Mouse (Mus musculus) hindbrain, embryonic 12.5 days (tissue): ENCODE measurements around the gene Ppfia3. TPM values are rescaled to one million over a fixed set of nuclear protein-coding genes. Genes with fewer than 3 reads are reported as not detected.

Experiments used
- ATAC-seq: fragments of 200-750 bp; cut with Nextera tagmentation; 2 replicates; pipeline ENCODE4 v1.8.0; 2017; ENCODE audit warnings: moderate TSS enrichment; ENCODE audit not compliant: low FRiP score
- H3K27ac ChIP-seq: fragments of 300-500 bp; sonication (generic); 2 replicates; pipeline ENCODE4 v1.5.1; 2016; ENCODE audit warnings: mild to moderate bottlenecking
- H3K27me3 ChIP-seq: fragments of 300-500 bp; sonication (generic); 2 replicates; pipeline ENCODE4 v1.6.1; 2016; ENCODE audit warnings: mild to moderate bottlenecking
- H3K36me3 ChIP-seq: fragments of 300-500 bp; sonication (generic); 2 replicates; pipeline ENCODE4 v1.6.1; 2016; ENCODE audit warnings: mild to moderate bottlenecking
- H3K4me1 ChIP-seq: fragments of 300-500 bp; sonication (generic); 2 replicates; pipeline ENCODE4 v1.6.1; 2016
- H3K4me2 ChIP-seq: fragments of 300-500 bp; sonication (generic); replicated peaks from 2 replicates; pipeline ENCODE4 v1.6.1; 2016; ENCODE audit warnings: mild to moderate bottlenecking
- H3K4me3 ChIP-seq: fragments of 300-500 bp; sonication (generic); 2 replicates; pipeline ENCODE4 v1.5.1; 2016; ENCODE audit warnings: mild to moderate bottlenecking
- H3K9ac ChIP-seq: fragments of 300-500 bp; sonication (generic); 2 replicates; pipeline ENCODE4 v1.6.1; 2016; ENCODE audit warnings: mild to moderate bottlenecking, moderate library complexity
- H3K9me3 ChIP-seq: fragments of 300-500 bp; sonication (generic); replicated peaks from 2 replicates; pipeline ENCODE4 v1.6.1; 2016; ENCODE audit warnings: mild to moderate bottlenecking
- WGBS: fragments of 180-500 bp; shearing (Covaris S2); methylation state at CpG from one replicate; pipeline ENCODE4 v1.1.7; 2016; 5-methylcytosine and 5-hydroxymethylcytosine counted together
- polyA plus RNA-seq: library from polyadenylated mRNA; unstranded; fragments of >200 nt; fragmentation: Nextera tagmentation; extraction: Ambion mirVana; gene quantifications from 2 replicates; pipeline ENCODE4 v1.2.1, GENCODE M21; 2016

The Ppfia3 gene
- polyA plus RNA-seq, 1 experiment from 2014 or later = 15.6 TPM

DNA sequence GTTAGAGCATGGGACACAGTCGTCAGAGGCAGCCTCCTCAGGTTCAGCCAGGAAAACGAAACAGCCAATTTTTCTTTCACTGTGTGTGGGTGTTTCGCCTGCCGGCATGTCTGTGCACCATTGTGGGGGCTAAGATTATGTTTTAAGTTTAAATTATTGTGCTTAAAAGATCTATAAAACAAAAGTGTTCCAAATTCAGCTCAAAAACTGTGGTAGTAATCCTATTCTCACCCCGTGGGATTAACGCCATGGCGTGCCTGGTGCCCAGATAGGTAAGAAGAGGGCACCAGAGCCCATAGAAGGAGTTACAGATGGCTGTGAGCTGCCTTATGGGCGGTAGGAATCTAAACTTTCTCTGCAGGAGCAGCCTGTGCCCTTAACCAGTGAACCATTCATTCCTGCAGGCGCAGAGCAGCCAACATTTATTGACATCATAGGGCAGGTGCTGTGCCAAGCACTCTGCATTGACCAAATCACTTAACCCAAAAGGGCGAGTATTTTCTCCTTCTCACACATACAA, 51.6 kb downstream of the Ppfia3 start:
- Histone ChIP-seq H3K9ac (no peak overlapping the region), H3K36me3 (no peaks in the 10 kb centered on the region), H3K27ac (no peak overlapping the region), H3K4me3 (no peak overlapping the region), H3K4me1 (peaks cover 18% of the 10 kb centered on the region), H3K9me3 (no peaks in the 10 kb centered on the region), H3K27me3 (no peaks in the 10 kb centered on the region), H3K4me2 (no peak overlapping the region)
- 86% methylated on average over 10 of the region's 10 CpGs for whole genome bisulfite sequencing
- ATAC-seq = no peak

DNA sequence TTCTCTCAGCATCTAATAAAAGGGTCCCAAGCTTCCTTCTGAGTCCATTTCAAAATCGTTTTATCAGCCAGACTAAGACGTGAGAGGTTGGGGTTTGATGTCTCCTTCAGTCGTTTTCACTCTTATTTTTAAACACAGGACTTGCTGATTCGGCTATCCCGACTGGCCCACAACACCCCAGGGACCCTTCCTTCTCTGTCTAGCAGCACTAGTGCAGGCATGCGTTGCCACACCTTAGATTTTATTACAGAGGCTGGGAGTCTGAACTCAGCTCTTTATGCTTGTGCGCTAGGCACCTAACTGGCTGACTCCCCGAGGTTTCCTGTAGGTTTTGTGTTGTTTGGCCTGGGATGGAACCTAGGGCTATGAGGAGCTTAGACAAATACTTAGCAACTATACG, 53.3 kb downstream of the Ppfia3 start:
- H3K4me2 ChIP-seq = peak overlapping the region; percentile 21; the same call in 1 of the 2 replicates
- no peak overlapping the region for H3K9ac ChIP-seq
- WGBS = 31% methylated on average over 9 of the region's 9 CpGs
- ATAC-seq = no peak
- no peaks in the 10 kb centered on the region for H3K36me3 ChIP-seq
- no peaks in the 10 kb centered on the region for H3K9me3 ChIP-seq
- no peak overlapping the region for H3K4me3 ChIP-seq
- peak overlapping the region; percentile 52 for H3K27ac ChIP-seq
- H3K27me3 ChIP-seq = no peaks in the 10 kb centered on the region
- H3K4me1 ChIP-seq = peaks cover 18% of the 10 kb centered on the region

DNA sequence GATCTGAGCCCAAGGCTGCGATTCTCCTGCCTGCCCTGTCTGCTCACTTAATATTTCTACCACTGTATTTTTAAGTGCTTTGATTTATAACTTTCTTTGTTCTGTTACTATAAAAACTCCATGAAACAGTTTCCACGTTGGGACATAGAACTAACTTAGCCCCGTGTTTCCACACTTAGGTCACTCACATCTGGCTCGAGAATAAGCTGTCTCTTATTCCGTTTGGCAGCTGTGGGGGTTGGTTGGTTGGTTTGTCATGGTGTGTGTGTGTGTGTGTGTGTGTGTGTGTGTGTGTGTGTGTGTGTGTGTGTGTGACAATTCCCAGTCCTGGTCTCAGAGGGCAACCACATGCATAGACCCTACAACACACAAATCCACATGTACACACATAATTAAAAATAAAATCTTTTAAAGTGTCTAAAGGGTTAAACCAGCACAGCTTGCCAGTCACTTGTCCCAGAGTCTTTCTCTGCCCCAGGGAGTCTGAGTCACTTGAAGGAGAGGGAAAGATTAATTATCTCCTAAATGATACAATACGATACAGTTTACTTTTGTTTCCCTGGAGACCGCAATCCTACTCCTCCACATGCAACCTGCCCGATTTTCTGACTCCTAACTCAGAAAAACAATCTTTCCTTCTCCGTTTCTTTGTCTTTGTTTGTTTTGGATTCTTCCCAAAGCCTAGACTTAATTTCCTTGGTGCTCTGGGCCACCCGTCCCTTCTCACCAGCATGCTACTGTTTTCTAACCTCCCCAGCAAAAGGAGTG, 53.9 kb downstream of the Ppfia3 start:
- Histone ChIP-seq H3K9ac (no peak overlapping the region), H3K4me1 (peaks cover 18% of the 10 kb centered on the region), H3K27me3 (no peaks in the 10 kb centered on the region), H3K4me3 (no peak overlapping the region), H3K27ac (peak overlapping the region; percentile 52), H3K4me2 (no peak overlapping the region), H3K36me3 (no peaks in the 10 kb centered on the region), H3K9me3 (no peaks in the 10 kb centered on the region)
- WGBS = 19% methylated on average over 10 of the region's 10 CpGs
- ATAC-seq = no peak

DNA sequence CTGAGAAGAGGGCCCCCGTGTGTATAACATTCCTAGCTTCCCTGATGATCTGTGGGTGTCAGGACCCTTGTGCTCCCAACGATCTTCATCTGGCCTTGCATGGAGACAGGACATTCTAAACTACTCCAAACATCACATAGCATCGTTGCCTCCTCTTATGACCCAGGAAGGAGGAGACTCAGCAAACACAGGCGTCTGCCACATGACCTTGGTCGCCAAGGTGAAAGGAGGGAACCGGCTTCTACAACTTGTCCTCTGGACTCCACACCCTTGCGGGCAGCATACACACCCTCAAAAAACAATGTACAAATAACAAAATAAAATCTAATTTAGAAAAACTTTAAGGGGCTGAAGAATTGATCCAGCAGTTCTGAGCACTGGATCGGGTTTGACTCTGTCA, 54.8 kb downstream of the Ppfia3 start:
- H3K36me3 ChIP-seq = no peaks in the 10 kb centered on the region
- no peaks in the 10 kb centered on the region for H3K27me3 ChIP-seq
- peaks cover 18% of the 10 kb centered on the region for H3K4me1 ChIP-seq
- H3K4me2 ChIP-seq = no peak overlapping the region
- H3K27ac ChIP-seq = no peak overlapping the region
- ATAC-seq = no peak
- no peak overlapping the region for H3K9ac ChIP-seq
- no peak overlapping the region for H3K4me3 ChIP-seq
- 65% methylated on average over 8 of the region's 8 CpGs for WGBS
- H3K9me3 ChIP-seq = no peaks in the 10 kb centered on the region

DNA sequence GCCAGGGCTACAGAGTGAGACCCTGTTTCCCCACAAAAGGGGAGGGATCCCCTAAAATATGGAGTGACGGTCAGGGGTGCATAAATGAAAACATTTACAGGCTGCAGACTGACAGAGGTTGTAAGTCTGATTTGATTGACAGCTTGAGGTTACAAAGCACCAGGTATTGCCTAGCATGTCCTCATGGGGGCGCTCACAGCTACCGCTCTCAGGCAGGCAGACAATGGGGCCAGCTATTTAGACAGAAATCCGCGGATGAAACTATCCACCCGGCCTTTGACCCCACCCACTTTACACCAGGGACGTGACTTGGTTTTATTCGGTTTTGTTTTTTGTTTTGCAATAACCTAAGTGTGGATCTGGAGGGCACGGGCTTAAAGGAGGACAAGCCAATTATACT, 57.4 kb downstream of the Ppfia3 start:
- no peak for ATAC-seq
- no peak overlapping the region for H3K9ac ChIP-seq
- H3K27me3 ChIP-seq = no peaks in the 10 kb centered on the region
- WGBS = 11% methylated on average over 9 of the region's 9 CpGs
- H3K27ac ChIP-seq = no peak overlapping the region
- H3K4me3 ChIP-seq = no peak overlapping the region
- H3K4me1 ChIP-seq = peaks cover 25% of the 10 kb centered on the region
- H3K9me3 ChIP-seq = no peaks in the 10 kb centered on the region
- H3K4me2 ChIP-seq = no peak overlapping the region
- H3K36me3 ChIP-seq = no peaks in the 10 kb centered on the region

DNA sequence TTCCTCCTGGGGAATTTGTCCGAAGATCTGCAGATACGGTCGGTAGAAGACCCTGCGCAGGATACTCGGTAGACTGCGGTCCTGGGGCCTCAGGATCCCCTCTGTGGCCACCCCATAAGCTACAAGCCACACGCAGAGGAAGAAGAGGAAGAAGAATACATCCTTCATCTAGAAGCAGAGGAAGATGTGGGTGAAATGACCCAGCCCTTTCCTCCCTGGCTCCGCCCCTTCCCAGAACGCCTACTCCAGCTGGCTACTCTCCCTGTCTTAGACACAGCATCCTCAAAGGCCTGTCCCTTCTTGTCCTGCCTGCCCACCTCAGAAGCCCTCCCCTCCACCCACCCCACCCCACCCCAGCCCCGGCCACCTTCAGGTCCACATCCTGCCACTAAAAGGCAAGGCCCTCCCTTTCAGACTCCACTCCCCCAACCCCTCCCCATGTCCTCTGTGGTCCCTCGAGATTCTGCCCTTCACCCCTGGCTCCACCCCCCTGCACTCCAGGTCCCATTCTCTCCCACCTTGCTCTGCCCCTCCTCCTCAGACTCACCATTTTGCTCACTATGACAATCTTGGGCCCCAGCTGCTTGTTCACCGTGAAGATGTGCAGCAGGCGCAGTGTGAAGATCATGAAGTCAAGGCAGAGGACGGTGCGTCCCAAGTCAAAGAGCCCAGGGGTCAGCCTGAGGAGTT, 58.1 kb downstream of the Ppfia3 start:
- peaks cover 23% of the 10 kb centered on the region for H3K4me1 ChIP-seq
- H3K9ac ChIP-seq = no peak overlapping the region

DNA sequence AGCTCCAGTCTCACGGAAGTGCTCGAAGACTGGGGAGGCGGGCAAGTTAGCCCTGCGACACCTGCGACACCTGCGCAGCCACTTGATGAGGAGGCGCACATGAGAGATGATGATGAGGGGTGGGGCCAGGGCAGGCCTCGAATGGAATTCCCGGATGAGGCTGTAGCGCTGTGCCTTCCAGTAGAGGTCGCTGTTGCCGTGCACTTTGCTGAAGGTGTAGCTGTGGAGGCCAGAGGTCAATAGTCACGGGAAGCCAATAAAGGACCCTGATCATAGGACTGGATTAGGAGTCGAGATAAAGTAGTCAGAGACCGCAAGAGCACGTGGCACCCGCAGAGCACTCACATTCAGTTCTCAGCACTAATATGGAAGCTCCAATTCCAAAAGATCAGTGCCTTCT, 61.5 kb downstream of the Ppfia3 start:
- Histone ChIP-seq H3K4me1 (peaks cover 11% of the 10 kb centered on the region; the same call in 1 of the 2 replicates), H3K27ac (no peak overlapping the region), H3K4me3 (peak overlapping the region; percentile 23), H3K4me2 (peak overlapping the region; percentile 53), H3K27me3 (0 out of 2 replicates have a peak, but pooled peaks cover 4% of the 10 kb centered on the region), H3K9me3 (no peaks in the 10 kb centered on the region), H3K9ac (peak overlapping the region; percentile 46; the same call in 1 of the 2 replicates), H3K36me3 (no peaks in the 10 kb centered on the region)
- ATAC-seq = no peak
- WGBS = 3% methylated on average over 17 of the region's 17 CpGs

More for the DNA sequence above, 58.1 kb downstream of the Ppfia3 start:
- WGBS = 67% methylated on average over 15 of the region's 15 CpGs
- no peak for ATAC-seq
- no peak overlapping the region for H3K27ac ChIP-seq
- H3K9me3 ChIP-seq = no peaks in the 10 kb centered on the region
- no peaks in the 10 kb centered on the region for H3K36me3 ChIP-seq
- no peak overlapping the region for H3K4me3 ChIP-seq
- no peaks in the 10 kb centered on the region for H3K27me3 ChIP-seq
- H3K4me2 ChIP-seq = no peak overlapping the region

DNA sequence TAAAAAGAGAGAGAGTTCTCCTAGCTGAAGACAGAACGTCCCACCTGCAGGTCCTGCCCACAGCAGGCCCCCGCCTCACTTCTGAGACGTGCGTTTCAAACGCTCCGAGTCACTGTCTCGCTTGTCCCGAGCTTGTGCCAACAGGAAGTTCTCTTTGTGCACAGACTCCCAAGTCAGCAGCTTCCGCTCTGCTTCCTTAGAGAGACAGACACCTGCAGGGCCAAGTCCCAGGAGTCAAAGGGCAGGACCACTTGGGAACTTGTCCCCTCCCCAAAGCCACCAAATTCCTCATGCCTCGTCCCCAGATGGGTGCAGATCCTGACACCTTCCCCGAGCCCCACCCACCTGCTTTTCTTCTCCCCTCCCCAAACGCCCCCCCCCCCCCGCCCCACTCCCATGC, 62.0 kb downstream of the Ppfia3 start:
- Histone ChIP-seq H3K9ac (peak overlapping the region; percentile 46; the same call in 1 of the 2 replicates), H3K36me3 (no peaks in the 10 kb centered on the region), H3K4me2 (peak overlapping the region; percentile 53), H3K27me3 (0 out of 2 replicates have a peak, but pooled peaks cover 4% of the 10 kb centered on the region), H3K4me1 (peaks cover 14% of the 10 kb centered on the region; the same call in 1 of the 2 replicates), H3K9me3 (no peaks in the 10 kb centered on the region), H3K4me3 (peak overlapping the region; percentile 23), H3K27ac (no peak overlapping the region)
- 0 out of 2 replicates have a peak, but pooled peaks have one; percentile 33 for ATAC-seq
- 18% methylated on average over 11 of the region's 13 CpGs for WGBS

DNA sequence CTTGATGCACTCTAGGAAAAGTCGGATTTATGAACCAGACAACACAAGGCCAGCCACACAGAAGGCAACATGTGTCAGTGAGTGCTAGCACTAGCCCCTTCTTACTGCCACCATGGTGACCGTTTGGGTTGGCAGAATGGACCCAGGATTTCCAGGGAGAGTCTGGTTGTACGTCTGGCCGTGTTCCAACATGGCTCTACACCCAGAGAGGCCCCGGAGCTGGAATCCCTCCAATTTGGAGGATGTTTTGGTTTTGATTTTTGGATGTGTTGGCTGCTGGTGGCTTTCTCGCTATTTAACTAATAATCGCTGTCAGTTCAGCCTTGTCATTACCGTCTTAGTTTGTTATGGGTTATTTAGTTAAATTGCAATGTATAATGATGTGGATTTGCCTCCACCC, 64.2 kb downstream of the Ppfia3 start:
- no peak overlapping the region for H3K4me2 ChIP-seq
- no peaks in the 10 kb centered on the region for H3K36me3 ChIP-seq
- no peak overlapping the region for H3K27ac ChIP-seq
- 80% methylated on average over 8 of the region's 8 CpGs for WGBS
- H3K27me3 ChIP-seq = peaks cover 12% of the 10 kb centered on the region; the same call in 1 of the 2 replicates
- ATAC-seq = no peak
- H3K4me3 ChIP-seq = no peak overlapping the region
- H3K9me3 ChIP-seq = no peaks in the 10 kb centered on the region
- no peak overlapping the region for H3K9ac ChIP-seq
- peaks cover 14% of the 10 kb centered on the region; the same call in 1 of the 2 replicates for H3K4me1 ChIP-seq

DNA sequence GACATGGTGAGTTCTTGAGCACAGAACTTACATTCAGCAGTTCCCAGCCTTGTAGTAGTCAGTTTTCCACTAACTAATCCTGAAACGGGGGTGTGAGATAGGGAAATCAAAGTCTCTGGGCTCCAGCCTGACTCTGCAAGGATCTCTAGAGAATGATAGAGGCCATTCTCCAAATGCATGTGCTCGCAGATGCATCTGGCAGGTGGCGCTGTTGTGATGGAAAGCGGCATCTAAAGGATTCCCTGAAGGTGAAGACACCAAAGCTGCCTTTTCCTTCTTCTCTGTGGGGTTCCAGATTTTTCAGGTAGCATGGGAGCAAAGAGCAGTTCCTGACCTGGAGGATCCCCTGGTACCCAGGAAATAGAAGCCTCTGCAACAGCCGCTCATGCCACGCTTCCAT, 66.5 kb downstream of the Ppfia3 start:
- 18% methylated on average over 6 of the region's 6 CpGs for WGBS

DNA sequence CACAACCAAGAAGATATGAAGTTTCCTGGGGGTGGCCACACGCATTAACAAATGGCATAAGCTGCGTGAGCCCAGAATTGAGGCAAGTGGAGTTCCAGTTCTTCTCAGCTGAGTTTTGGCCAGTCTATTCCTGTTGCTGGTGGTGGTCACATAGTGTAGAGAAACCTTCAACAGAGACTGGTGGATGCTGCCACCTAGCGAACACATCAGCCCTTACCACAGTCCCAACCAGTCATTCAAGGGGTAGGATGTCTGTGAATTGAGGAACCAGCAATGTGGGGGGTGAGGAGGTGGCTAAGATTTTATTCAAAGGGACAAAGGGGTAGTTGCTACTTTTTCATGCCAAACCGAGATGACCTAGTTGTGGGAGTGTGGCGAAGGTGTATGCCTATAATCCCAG, 67.1 kb downstream of the Ppfia3 start:
- Histone ChIP-seq H3K4me3 (no peak overlapping the region), H3K4me2 (no peak overlapping the region), H3K9ac (peak overlapping the region; percentile 1; the same call in 1 of the 2 replicates), H3K36me3 (no peaks in the 10 kb centered on the region), H3K27me3 (peaks cover 12% of the 10 kb centered on the region; the same call in 1 of the 2 replicates), H3K9me3 (no peaks in the 10 kb centered on the region), H3K27ac (no peak overlapping the region), H3K4me1 (peaks cover 6% of the 10 kb centered on the region; the same call in 1 of the 2 replicates)
- 13% methylated on average over 5 of the region's 5 CpGs for WGBS
- ATAC-seq = peak; percentile 72; the same call in 1 of the 2 replicates

More for the DNA sequence above, 66.5 kb downstream of the Ppfia3 start:
- H3K27me3 ChIP-seq = peaks cover 12% of the 10 kb centered on the region; the same call in 1 of the 2 replicates
- no peak overlapping the region for H3K27ac ChIP-seq
- no peak overlapping the region for H3K4me2 ChIP-seq
- H3K4me3 ChIP-seq = no peak overlapping the region
- H3K9ac ChIP-seq = 0 out of 2 replicates have a peak overlapping the region, but pooled peaks have one; percentile 15
- H3K36me3 ChIP-seq = no peaks in the 10 kb centered on the region
- H3K4me1 ChIP-seq = peaks cover 12% of the 10 kb centered on the region; the same call in 1 of the 2 replicates
- no peaks in the 10 kb centered on the region for H3K9me3 ChIP-seq
- ATAC-seq = peak; percentile 10; the same call in 1 of the 2 replicates

DNA sequence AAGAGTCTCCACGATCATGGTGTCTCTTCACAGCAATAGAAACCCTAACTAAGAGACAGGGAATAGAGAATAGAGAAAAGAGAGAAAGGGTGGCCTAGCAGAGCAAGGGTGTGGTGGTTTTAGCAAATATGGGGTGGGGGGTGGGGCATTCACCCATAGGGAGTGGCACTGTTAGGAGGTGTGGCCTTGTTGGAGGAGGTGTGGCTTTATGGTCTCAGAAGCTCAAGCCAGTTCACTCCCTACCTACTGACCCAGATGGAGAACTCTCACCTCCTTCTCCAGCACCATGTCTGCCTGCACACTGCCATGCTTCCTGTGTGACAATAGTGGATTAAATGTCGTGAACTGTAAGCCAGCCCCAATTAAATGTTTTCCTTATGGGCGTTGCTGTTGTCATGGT, 69.3 kb downstream of the Ppfia3 start:
- Histone ChIP-seq H3K9me3 (no peaks in the 10 kb centered on the region), H3K4me1 (peaks cover 6% of the 10 kb centered on the region; the same call in 1 of the 2 replicates), H3K36me3 (no peaks in the 10 kb centered on the region), H3K27me3 (peaks cover 18% of the 10 kb centered on the region), H3K27ac (no peak overlapping the region), H3K4me3 (no peak overlapping the region), H3K9ac (no peak overlapping the region), H3K4me2 (no peak overlapping the region)
- WGBS = 70% methylated on average over 3 of the region's 3 CpGs
- no peak for ATAC-seq
